Mouse (Mus musculus) cortical plate, adult 2 months (tissue): ENCODE data around the gene Mrpl20.

ENCODE experiments used
- CTCF ChIP-seq: fragments of 200-500 bp; IDR thresholded peaks from 2 replicates; pipeline ENCODE4 v1.5.1; 2011; ENCODE audit warnings: mild to moderate bottlenecking, control low read depth, low read length; ENCODE audit not compliant: insufficient read depth; ENCODE audit errors: extremely low read depth
- POLR2A ChIP-seq: fragments of 200-500 bp; IDR thresholded peaks from 2 replicates; pipeline ENCODE4 v1.6.1; 2011; ENCODE audit warnings: mild to moderate bottlenecking, low read length, control low read depth; ENCODE audit not compliant: insufficient read depth; ENCODE audit errors: extremely low read depth

DNA sequence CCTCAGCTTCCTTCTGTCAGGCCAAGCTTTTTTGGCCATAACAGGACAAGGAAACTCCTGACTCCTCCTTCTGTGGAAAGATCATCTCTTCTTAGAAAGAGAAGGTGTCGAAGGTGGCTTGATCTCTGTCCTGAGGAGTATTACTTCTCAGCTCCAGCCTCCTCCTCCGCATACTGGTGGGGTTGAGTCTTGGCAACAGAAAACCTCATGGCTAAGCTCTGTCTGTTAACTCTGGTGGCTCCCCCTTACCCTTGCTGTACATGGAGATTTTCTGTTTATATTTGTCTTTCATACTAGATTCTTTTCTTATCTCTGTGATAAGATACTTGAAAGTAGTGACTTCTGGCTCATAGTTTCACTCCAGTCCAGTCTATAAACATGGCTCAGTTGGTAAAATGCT, 8.9 kb upstream of the Mrpl20 start:
- TF ChIP-seq CTCF = no peak
- no peak for TF ChIP-seq POLR2A
